Mouse (Mus musculus) forebrain, embryonic 16.5 days (tissue): Measurements from ENCODE around the gene Heatr5b. TPM values are rescaled to one million over a fixed set of nuclear protein-coding genes. Genes with fewer than 3 reads are reported as not detected.

Source experiments
- ATAC-seq: fragments of 200-750 bp; cut with Nextera tagmentation; 2 replicates; pipeline ENCODE4 v1.8.0; 2017; ENCODE audit warnings: mild to moderate bottlenecking, moderate library complexity
- H3K27ac ChIP-seq: fragments of 300-500 bp; sonication (generic); 2 replicates; pipeline ENCODE4 v1.5.1; 2014; ENCODE audit warnings: low read length, control low read depth
- H3K27me3 ChIP-seq: fragments of 300-500 bp; sonication (generic); replicated peaks from 2 replicates; pipeline ENCODE4 v1.6.1; 2014; ENCODE audit warnings: low read length; ENCODE audit not compliant: control insufficient read depth, insufficient read depth
- H3K36me3 ChIP-seq: fragments of 300-500 bp; sonication (generic); 2 replicates; pipeline ENCODE4 v1.6.1; 2014; ENCODE audit not compliant: control insufficient read depth, insufficient read depth
- H3K4me1 ChIP-seq: fragments of 300-500 bp; sonication (generic); replicated peaks from 2 replicates; pipeline ENCODE4 v1.6.1; 2014; ENCODE audit warnings: low read length; ENCODE audit not compliant: control insufficient read depth, insufficient read depth
- H3K4me2 ChIP-seq: fragments of 300-500 bp; sonication (generic); 2 replicates; pipeline ENCODE4 v1.6.1; 2014; ENCODE audit warnings: mild to moderate bottlenecking, low read length, control low read depth
- H3K4me3 ChIP-seq: fragments of 300-500 bp; sonication (generic); replicated peaks from 2 replicates; pipeline ENCODE4 v1.5.1; 2014; ENCODE audit warnings: mild to moderate bottlenecking, low read length, control low read depth
- H3K9ac ChIP-seq: fragments of 300-500 bp; sonication (generic); replicated peaks from 2 replicates; pipeline ENCODE4 v1.6.1; 2014; ENCODE audit warnings: low read depth, low read length, control low read depth
- H3K9me3 ChIP-seq: fragments of 300-500 bp; sonication (generic); 2 replicates; pipeline ENCODE4 v1.6.1; 2016; ENCODE audit warnings: low read length; ENCODE audit not compliant: control insufficient read depth
- WGBS: fragments of 180-500 bp; shearing (Covaris S2); extraction: QIAGEN DNeasy Blood & Tissue Kit; methylation state at CpG from one replicate; pipeline ENCODE4 v1.1.7; 2014; 5-methylcytosine and 5-hydroxymethylcytosine counted together
- polyA plus RNA-seq: library from polyadenylated mRNA; unstranded; fragments of >200 nt; fragmentation: Nextera tagmentation; extraction: Ambion mirVana; gene quantifications from 2 replicates; pipeline ENCODE4 v1.2.1, GENCODE M21; 2015

Gene Heatr5b
- polyA plus RNA-seq, 1 experiment from 2014 or later = 24.8 TPM

DNA sequence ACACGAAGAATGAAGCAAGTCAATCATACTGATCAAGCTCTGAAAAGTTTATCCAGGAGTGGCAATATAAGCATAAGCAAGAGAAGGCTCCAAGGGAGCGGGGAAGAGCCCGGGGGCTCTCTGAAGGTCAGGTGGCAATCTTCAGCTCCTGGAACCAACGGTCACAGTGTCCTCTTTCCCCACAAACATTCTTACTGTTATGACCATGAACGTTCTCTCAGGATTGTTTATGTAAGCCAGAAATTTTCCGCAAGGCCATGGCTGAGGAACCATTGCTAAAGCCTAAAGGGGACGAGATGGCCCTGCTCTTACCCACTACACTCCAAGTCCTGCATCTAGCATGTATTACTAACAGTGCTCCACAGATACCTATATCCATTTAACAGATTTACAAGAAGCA is 113.5 kb downstream of the Heatr5b start:
- Histone ChIP-seq H3K36me3 (peaks cover 9% of the 10 kb centered on the region), H3K9me3 (0 out of 2 replicates have a peak, but pooled peaks cover 2% of the 10 kb centered on the region), H3K4me3 (no peak overlapping the region), H3K27ac (no peak overlapping the region), H3K4me1 (no peaks in the 10 kb centered on the region), H3K4me2 (no peak overlapping the region), H3K27me3 (no peaks in the 10 kb centered on the region), H3K9ac (no peak overlapping the region)
- ATAC-seq = no peak
- 98% methylated on average over 7 of the region's 7 CpGs for WGBS

DNA sequence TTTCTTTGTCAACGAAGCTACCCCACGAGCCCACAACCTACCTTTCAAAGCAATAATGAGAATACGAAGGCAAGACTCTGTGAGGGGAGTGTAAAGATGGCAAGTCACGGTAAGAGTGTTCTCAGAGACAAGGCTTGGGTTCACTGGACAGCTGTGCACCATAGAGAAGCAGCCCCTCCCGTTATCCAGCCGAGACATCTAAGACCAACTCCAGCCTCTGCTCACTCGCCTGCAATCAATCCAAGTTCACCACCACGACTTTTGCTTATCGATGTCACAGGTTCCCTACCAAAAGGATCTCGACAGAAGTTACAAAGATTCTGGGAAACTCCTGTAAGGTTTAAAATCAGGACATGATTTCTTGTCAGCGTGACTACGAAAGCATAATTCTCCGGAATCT is 116.1 kb downstream of the Heatr5b start:
- Histone ChIP-seq H3K27me3 (no peaks in the 10 kb centered on the region), H3K4me1 (no peaks in the 10 kb centered on the region), H3K4me3 (no peak overlapping the region), H3K27ac (no peak overlapping the region), H3K9ac (no peak overlapping the region), H3K9me3 (0 out of 2 replicates have a peak, but pooled peaks cover 2% of the 10 kb centered on the region), H3K4me2 (no peak overlapping the region), H3K36me3 (peaks cover 9% of the 10 kb centered on the region)
- no peak for ATAC-seq
- 97% methylated on average over 13 of the region's 13 CpGs for WGBS

DNA sequence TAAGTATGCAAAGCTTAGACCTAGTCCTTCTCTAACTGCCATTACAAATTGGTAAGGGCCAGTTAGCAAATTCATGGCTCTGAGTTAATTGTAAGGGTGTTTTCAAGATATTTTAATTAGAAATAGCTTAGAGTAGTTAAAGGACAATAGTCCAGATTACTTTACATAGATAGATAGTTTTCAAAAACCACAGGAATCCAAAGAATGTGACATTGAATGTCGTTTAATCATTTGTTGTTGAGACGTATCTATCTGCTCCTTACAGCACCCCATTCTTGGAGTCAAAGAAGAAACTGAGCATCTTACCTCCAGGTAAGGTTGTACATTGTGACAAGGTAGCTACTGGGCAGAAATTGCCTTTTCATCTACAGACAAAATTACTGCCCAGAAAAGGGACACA is 124.9 kb downstream of the Heatr5b start:
- no peaks in the 10 kb centered on the region for H3K4me1 ChIP-seq
- no peak for ATAC-seq
- H3K27ac ChIP-seq = no peak overlapping the region

DNA sequence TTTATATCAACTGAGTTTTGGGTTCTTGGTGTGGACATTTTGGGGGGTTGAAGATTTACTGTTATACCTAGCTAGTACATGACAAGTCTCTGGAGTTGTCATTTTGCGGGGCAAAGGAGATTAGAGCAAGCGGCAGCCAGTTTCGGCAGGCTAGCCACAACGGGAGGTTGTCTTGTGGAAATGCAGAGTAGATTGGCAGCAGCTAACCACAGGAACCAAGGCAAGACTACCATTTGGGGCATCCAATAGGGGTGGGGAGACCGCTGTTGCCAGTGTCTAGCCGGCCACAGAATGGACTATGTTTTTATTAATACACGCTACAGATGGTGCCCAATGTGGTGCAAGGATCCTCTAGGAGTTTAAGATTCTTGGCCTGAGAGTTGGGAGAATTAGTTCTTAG is 126.7 kb downstream of the Heatr5b start:
- no peak overlapping the region for H3K9ac ChIP-seq
- H3K4me1 ChIP-seq = no peaks in the 10 kb centered on the region
- no peaks in the 10 kb centered on the region for H3K9me3 ChIP-seq
- H3K36me3 ChIP-seq = no peaks in the 10 kb centered on the region
- no peaks in the 10 kb centered on the region for H3K27me3 ChIP-seq
- no peak overlapping the region for H3K4me2 ChIP-seq
- no peak overlapping the region for H3K27ac ChIP-seq
- H3K4me3 ChIP-seq = no peak overlapping the region
- no peak for ATAC-seq
- 89% methylated on average over 7 of the region's 7 CpGs for WGBS

More for the DNA sequence above, 124.9 kb downstream of the Heatr5b start:
- H3K4me2 ChIP-seq = no peak overlapping the region
- no peaks in the 10 kb centered on the region for H3K36me3 ChIP-seq
- H3K27me3 ChIP-seq = no peaks in the 10 kb centered on the region
- H3K9ac ChIP-seq = no peak overlapping the region
- H3K4me3 ChIP-seq = no peak overlapping the region
- no peaks in the 10 kb centered on the region for H3K9me3 ChIP-seq
- 68% methylated on average over 2 of the region's 2 CpGs for WGBS

DNA sequence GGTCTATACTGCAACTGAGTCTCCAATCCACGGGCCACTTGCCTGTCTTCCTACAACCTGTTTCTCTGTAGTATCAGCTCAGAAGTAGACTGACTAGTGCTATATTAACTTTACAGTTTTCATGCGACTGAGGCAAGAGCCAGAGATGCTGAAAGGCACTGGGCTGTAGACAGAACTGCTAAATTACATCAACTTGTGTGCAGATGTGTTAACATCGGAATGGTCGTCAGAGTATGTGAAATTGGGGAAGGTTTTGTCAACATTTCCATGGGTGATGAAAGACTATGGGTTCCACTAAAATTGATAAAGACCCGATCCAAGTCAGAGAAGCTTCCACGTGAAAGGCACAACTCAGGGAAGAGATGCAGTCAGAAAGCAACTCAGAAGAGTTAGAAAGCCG is 132.2 kb downstream of the Heatr5b start:
- WGBS = 93% methylated on average over 7 of the region's 7 CpGs

More for the DNA sequence above, 132.2 kb downstream of the Heatr5b start:
- Histone ChIP-seq H3K27ac (no peak overlapping the region), H3K9ac (no peak overlapping the region), H3K9me3 (no peaks in the 10 kb centered on the region), H3K36me3 (no peaks in the 10 kb centered on the region), H3K4me2 (no peak overlapping the region), H3K4me1 (no peaks in the 10 kb centered on the region), H3K4me3 (no peak overlapping the region), H3K27me3 (no peaks in the 10 kb centered on the region)
- no peak for ATAC-seq

Other genes starting within 250 kb of the Heatr5b start
- 6.1 and 6.4 TPM in 2 replicates for gene Strn, start 98.2 kb downstream of the Heatr5b start, polyA plus RNA-seq
- gene Gpatch11, start 203 bp upstream of the Heatr5b start, polyA plus RNA-seq = 49.5 and 53.5 TPM in 2 replicates
- 2.2 and 3.1 TPM in 2 replicates for gene Eif2ak2, start 47.2 kb upstream of the Heatr5b start, polyA plus RNA-seq
- not detected in 2 replicates for gene Sult6b1, start 71.6 kb upstream of the Heatr5b start, polyA plus RNA-seq
- 100 and 108 TPM in 2 replicates for gene Cebpzos, start 81.1 kb upstream of the Heatr5b start, polyA plus RNA-seq
- 50.5 and 58.2 TPM in 2 replicates for gene Cebpz, start 101.7 kb upstream of the Heatr5b start, polyA plus RNA-seq
- 67.7 and 68.9 TPM in 2 replicates for gene Ndufaf7, start 101.8 kb upstream of the Heatr5b start, polyA plus RNA-seq
- 27.0 and 36.6 TPM in 2 replicates for gene Prkd3, start 185.5 kb upstream of the Heatr5b start, polyA plus RNA-seq
- gene Qpct, start 216.5 kb upstream of the Heatr5b start, polyA plus RNA-seq = 13.4 and 13.5 TPM in 2 replicates